Mouse (Mus musculus) cerebellum, adult 9-11 months (tissue): ENCODE data around the gene Arfgef2.

ENCODE experiments used
- DNase-seq: peaks from one replicate; pipeline ENCODE4 v3.0.0; 2022

Arfgef2 gene

DNA sequence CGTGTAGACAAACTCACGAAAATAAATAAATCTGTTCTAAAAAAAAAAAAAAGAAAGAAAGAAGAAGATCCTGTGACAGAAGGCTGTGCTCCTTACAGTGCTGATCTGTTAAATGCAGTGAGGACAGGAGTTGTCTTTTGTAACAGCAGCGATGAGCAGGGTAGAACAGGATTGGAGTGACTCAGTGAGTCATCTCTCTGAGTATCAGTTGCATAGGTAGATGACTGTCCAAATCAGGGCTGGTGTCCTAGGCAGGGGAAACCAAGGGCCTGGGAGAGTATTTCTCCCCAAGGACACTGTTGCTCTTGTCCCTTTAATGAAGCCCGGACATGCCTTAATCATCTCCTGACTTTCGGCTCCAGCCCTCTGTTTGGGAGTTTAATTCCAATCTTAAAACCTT lies 4.1 kb downstream of the Arfgef2 start:
- DNase-seq, result no peak

DNA sequence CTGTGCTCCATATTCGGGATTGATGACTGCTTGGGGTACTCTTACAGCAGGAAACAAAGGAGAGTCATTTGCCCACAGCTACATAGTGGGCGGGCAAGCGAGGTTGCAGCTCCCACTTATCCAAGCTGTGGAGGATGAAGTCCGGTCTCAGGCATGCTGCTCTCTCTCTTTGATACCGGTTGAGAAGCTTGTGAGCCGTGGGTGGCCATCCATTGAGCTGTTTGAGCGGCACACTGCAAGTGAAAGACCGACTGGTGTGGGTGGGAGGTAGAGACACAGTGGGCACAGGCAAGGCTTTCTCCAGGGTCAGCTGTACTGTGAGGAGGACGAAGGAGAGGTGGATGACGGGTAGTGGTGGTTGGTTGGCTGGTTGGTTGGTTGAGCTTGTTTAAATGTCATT lies 5.4 kb downstream of the Arfgef2 start:
- DNase-seq, result no peak

DNA sequence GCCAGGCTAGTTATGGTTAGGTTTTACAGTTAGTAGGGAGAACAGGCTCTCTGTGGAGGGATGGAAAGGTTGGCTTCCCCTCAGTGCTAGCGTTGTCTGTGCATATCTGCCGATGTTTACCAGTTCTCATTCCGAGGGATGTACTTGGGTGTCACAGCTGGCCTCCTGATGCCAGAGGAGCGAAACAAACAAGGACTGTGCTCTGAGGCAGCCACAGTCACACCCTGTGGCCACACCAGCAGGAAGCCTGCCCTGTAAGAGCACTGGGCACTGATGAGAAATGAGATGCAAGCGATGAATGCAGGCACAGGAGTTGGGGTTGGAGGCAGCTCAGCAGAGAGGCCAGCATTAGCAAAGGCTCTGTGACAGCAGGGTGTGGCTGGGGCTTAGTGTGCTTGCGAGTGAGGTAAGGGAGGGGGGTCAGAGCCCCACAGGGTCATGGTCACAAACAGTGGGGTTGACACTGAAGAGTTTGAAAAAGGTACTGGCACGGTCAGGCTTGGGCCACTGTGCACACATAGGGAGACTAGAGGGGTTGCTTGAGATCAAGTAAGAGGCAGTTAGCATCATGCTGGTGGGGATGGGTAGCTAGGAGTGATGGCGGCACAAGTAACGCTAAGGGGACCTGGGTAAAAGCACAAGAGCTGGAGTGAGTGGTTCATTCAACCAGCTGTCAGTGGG lies 13.2 kb downstream of the Arfgef2 start:
- no peak for DNase-seq

DNA sequence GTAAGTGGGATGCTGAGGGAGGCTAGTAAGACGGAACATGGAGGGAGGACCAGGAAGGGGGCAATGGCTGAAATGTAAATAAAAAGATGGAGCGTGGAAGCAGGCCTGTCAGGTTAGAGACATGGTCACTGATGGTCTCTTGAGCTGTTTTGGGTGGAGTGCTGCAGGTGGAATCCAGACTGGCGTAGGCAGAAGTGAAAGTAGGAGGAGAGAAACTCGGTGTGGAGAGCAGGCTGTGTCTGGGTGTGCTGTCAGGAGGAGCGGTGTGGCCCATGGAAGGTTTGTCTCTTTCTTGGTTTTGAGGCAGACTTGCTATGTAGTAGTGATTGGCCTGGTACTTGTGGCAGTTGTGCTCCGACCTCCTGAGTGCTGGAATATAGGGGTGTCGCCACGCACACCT lies 14.5 kb downstream of the Arfgef2 start:
- DNase-seq, result no peak

DNA sequence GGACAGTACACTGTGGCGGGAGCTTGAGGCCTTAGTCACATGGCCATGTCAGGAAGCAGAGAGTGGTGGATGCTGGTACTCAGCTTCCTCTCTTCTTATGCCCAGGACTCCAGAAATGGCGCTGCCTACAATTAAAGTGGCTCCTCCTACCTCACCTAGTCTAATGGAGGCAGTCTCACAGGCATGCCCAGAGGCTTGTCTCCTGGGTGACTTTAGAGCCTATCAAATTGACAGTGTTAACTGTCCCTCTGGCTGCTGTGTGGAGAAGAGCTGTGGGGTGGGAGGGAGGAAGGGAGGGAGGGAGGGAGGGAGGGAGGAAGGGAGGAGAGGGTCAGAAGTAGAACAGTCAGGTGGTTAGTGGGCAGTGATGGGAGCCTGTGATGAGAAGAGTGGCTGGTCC lies 15.5 kb downstream of the Arfgef2 start:
- DNase-seq, result no peak

DNA sequence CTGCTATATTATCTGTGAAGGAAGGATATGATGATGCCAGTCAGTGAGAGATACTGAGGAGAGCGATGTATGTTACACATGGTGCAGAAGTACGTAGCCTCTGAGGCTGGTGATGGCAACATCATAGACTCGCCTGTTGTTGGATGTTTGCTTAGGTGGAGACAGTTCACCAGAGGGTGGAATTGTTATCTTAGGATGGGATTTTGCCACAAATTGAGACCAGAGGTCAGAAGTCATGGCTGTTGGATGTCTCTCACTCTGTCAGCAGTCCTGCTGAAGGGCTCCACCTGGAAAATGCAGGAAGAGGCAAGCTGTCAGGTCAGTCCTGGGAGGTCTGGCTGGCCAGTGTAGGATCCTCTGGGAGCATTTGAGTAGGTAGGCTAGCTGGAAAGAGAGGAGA lies 16.0 kb downstream of the Arfgef2 start:
- no peak for DNase-seq

DNA sequence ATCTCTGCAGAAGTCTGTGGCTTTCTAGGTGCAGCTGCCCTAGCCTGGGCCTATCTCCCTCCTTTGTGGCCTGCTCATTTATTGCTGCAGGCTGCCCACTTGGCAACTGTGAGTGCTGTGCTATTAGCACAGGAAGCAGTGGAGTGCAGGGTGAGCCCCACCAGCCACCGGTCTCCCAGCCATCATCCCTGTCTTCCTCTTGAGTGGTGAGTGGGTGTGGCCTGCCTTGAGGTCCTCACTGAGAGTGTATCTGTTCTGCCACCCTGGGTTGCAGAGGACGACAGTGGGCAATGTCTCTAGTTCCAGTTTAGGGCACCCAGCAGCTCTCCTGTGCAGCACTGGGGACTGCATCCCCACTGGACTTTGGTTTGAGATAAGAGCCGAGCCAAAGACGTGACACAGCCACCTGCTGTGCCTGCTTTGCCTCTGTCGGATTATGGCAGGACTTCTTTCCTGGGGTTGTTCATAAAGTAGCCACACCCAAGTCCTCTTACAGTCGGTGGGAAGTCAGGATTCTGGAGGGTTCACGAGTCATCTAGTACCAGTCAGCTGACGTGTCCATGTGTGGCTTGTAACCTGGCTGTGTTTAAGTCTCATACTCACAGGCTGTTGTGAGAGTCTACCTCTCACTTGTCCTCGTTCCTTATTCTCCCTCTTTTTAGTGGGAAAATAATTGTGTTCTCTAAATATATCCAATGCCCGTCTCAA lies 16.9 kb downstream of the Arfgef2 start:
- DNase-seq, result no peak

DNA sequence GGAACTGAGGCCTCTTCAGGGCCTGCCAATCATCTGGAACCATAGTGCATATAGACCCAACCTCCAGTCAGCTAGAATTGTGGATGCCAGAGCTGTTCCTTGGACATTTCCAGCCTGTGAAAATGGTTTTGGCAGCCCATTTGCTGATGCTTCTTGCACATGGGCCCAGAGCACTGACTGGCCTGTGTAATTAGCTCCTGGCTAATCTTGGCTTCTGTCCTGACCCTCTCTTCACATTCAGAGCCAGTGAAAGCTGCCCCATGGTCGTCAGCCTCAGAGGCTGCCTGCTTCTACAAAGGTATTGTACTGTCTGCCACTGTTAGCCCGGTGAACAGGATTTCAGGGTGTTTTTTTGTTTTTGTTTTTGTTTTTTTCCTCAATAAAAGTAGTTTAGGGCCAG lies 17.5 kb downstream of the Arfgef2 start:
- DNase-seq, result peak; percentile 35

DNA sequence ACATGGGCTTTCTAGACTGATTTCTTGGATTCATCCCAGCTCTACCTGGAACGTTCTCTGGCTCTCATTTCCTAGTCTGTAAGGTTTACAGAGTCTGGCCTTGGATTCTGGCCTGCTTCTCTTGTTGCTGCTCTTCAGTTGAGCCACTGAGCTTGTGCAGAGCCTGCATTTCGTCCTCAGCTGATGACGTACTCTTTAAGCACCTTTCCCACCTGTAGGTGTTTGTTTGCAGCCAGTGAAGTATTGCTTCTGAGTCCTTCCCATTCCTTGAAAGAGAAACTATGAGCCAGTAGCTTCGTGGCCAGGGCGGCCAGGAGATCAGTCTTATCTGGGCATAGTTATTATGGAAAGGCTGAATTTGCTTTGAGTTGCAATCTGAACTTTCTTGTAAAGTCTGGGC lies 19.0 kb downstream of the Arfgef2 start:
- no peak for DNase-seq

DNA sequence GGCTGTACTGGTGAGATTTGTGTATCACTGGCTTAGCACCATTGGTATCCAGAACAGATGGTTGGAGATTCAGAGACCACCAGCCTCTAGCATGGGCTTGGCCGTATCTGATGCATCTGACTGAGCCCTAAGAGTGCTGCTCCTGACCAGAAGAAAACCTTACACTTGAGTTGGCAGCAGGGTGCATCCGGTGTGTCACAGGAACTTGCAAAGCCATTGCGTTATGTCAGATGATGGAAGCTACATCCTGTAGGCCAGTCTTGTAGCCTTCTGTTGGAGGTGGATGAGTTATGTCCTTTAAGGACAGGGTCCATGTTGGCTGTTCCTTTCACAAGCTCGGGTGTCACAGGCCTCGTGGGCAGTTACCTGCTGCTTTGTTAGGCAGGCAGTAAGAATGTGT lies 19.6 kb downstream of the Arfgef2 start:
- DNase-seq, result no peak

DNA sequence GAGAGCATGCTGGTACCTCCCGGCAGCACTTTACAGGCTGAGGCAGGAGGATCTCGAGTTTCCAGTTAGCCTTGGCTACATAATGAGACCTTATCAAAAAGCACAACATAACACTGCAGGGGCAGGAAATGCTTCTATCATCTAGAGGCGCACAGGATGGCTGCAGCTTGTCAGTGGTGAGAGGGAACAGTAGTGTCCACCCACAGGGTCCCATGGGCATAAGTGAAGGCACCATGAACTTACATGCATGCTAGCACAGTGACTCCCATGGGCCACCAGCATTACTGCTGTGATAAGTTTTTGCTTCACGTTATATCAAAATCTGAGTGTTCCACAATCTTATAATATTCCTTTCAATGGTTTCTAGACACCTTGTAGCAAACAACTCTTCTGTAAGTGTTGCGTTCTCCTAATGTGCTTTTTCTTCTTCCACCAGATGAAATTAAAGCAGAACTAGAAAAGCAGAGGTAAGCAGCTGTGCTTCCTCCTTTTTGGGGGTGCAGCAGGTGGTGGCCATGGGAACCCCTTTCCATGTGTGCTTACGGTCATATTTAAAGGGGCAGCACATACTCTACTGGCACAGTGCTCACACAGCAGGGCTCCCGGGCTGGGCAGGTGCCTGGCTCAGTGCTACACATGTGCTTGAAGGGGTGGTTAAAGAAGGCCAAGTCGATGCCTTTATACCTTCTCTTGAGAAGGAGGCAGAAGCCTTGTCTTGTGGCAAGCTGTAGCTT lies 21.3 kb downstream of the Arfgef2 start:
- no peak for DNase-seq

DNA sequence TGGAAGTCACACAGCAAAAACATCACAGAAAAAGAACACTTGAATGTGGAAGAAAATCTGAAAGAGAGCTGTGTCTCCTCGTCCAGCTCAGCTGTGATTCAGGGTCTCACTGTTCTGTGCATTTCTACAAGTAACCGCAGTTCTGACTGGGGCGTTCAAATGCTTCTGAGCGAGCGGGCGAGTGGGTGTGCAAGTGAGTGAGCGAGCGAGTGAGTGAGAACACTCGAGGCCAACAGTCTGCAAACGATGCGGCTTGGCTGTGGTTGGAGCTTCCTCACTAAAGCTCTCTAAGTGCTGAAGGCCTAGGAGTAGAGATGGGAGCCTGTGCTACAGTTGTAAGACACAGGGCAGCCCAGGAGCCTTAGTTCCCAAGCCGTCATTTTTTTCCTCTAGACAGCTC lies 22.9 kb downstream of the Arfgef2 start:
- DNase-seq, result no peak

DNA sequence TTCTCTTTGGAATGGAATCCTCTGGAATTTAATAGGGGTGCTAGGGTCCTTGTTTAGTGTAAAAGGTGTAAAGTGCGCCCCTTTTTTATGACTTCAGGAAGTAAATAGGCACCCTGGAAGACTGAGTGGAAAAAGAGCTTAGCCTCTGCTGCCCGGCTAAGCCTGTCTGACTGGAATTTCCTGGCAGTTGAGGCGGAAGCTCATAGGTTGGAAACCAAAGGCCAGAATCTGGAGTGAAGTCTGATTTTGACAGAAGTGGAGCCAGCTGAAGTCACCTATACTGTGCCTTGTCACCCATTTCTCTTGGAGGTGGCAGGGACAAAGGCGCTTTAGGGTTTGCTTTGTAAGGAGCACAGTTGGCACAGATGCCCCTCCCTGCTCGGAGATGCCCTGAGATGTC lies 25.0 kb downstream of the Arfgef2 start:
- no peak for DNase-seq

DNA sequence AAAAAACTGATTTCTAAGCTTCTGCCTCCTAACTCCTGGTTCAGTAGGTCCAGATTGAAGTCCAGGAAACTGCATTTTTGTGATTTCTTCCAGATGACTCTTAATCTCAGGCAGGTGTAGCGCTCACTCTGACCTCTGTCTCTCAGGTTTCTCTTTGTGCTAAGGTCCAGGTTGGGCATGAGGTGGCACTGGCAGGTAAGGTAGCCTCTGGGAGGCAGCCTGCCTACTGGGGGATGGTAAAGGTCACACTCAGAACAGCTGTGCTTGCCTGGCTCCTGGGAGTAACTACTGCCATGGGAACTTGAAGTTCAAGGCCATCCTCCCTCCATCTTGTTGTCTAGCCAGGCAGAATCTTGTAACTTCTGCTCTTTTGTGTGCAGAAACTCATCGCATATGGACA lies 28.7 kb downstream of the Arfgef2 start:
- no peak for DNase-seq

DNA sequence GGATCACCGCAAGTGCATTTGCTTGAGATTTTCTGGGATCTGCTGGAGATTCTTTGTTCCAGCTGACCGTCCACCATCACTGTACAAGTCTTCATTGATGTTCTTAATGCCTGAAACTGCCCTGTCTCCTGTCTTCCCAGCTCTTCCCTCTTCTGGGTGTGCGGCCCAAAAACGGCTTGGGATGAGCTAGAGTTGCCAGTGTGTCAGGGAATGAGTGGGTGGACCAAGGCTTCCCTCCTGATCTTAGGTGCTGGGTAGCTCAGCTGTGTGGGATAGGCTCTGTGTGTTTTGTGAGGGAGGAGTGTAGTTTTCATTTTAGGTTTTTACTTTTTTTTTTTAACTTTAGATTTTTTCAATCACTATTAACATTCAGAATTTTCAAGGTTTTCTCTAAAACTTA lies 29.4 kb downstream of the Arfgef2 start:
- no peak for DNase-seq

DNA sequence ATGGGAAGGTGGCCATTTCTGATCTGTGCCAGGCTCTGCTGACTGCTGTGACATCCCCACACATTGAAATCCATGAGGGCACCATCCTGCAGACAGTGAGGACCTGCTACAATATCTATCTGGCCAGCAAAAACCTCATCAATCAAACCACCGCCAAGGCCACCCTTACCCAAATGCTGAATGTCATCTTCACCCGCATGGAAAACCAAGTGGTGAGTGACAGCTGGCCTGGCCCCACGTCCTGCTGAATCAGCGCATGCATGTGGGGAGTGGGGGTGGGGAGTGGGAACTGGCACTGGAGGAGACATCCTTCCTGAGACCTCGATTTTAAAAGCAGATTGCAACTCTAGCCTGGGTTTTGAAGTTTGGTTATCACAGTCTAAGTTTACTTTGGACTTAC lies 30.2 kb downstream of the Arfgef2 start:
- DNase-seq, result no peak

DNA sequence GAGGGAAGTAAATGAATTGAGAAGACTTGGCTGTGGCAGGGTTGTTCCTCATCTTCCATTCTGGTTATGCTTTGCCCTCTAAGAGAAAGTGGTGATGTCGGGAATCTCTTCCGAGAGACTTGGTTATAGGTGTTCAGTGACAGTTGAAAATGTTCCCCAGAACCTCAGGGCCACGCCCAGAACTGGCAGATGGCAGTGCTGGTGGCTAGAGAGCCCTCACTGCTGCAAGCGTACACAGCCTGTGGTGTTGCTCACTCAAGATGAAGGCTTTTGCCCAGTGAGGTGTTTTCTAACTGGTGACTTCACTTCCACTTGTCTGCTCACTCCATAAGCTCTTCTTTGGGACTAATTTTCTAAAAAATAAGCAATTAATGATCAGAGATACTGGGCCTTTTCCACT lies 36.4 kb downstream of the Arfgef2 start:
- DNase-seq, result no peak

DNA sequence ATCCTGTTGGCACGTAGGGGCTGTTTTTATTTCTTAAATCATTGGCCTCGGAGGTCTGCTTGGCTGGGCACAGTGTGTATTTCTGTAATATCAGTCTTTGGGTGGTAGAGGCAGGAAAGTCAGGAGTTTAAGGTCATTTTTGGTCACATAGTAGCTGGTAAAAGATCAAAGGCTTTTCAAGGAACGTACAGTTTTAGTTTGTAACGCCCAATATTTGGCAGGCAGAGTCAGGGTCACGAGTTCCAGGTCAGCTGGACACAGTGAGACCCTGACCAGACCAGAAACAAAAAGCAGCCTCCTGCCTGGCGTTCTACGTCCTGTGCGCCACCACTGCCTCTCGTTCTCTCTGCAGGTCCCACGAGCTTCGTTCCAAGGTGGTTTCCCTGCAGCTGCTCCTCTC lies 45.3 kb downstream of the Arfgef2 start:
- DNase-seq, result no peak

DNA sequence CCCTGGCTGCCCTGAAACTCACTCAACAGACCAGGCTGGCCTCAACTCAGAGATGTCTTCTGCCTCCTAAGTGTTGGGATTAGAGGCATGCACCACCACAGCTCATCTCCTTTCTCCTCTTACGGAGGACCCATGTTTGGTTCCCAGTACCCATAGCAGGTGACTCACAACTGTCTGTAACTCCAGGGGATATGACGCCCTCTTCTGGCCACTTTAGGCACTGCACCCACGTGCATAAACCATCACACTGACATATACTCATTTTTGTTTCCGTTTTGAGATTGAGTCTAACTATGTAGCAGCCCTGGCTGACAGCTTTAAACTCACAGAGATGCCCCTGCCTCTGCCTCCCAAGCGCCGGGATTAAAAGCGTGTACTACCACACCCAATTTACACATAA lies 46.9 kb downstream of the Arfgef2 start:
- DNase-seq, result no peak

DNA sequence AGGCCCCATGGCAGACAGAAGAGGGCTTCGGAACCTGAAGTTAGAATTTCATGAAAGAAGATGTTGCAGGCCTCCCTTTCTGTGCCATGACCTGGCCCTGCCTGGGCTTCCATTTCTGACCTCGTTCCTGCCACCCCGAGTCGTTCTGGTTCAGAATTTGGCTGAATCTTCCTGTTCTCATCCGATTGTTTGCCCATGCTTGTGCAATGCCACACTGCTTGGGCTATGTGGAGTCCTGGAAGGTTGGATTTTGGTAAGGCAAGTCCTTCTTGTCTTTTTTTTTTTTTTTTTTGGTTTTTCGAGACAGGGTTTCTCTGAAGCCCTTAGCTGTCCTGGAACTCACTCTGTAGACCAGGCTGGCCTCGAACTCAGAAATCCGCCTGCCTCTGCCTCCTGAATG lies 50.4 kb downstream of the Arfgef2 start:
- DNase-seq, result no peak

DNA sequence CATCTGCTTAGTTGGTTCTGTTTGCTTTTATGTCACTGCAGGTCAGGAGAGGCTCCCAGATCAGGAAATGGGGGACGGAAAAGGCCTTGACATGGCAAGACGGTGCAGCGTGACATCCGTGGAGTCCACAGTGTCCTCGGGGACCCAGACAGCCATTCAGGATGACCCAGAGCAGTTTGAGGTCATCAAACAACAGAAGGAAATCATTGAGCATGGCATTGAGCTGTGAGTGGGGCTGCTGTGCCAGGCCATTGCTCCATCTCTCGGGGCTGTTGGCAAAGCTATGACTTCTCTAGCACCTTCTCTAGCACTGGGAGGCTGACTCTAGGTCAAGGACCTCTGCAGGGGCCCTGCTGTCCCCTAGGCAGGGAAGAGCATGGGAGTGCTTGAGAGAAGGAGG lies 51.0 kb downstream of the Arfgef2 start:
- no peak for DNase-seq

DNA sequence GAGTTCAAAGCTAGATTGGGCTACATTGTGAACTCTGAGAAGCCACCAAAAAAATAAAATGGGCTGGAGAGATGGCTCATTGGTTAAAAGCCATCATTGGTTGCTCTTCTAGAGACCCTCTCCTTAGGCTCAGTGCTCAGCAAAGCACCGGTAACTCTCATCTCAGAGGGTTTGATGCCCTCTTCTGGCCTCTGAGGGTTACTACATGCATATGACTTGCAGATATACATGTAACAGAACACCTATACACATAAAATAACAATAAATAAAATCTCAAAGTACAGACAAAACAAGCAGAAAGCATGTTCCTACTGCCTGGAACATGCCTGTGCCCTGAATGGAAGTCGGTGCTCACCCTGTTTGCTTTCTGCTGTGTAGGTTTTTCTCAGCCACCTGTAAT lies 51.7 kb downstream of the Arfgef2 start:
- no peak for DNase-seq

DNA sequence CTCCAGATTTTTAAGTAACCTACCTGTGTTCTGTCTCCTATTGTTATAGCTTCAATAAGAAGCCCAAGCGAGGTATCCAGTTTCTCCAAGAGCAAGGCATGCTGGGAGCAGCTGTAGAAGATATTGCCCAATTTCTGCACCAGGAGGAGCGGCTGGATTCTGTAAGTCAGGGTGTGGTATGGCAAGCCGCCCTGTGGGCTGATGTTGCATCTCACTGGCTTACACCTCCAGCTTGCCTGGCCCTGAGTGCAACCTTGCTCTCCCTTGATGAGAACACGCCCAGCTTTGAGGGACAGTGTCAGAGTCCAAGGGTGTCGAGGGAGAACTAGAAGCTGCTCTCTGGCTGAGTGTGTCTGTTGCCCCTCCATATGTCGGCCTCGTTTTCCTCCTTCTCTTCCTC lies 53.8 kb downstream of the Arfgef2 start:
- DNase-seq, result no peak

DNA sequence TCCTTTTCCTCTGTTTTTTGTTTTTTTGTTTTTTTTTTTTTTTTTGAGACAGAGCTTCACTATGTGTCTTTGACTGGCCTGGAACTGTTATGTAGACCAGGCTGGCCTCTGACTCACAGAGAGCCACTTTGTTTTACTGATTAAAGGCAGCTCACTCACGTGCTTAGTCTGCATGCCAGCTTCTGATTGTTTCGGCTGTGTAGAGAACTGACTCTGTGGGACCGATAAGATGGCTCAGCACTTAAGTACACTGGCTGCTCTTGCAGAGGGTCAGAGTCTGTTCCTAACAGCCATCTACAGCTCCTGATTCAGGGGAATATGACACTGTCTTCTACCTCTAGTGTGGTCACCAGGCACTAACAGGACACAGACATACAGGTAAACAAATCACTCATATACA lies 57.1 kb downstream of the Arfgef2 start:
- DNase-seq, result no peak
